Mouse (Mus musculus) T-cell, adult 2 months (primary cell): ENCODE results near the gene Crocc2.
"Not testable (repeated sequence)": the region's sequence is repeated elsewhere in the genome, so short reads cannot be mapped to it uniquely, and the experiment has no call there.

Experiments used
- DNase-seq: peaks from one replicate; pipeline ENCODE4 v3.0.0; 2022; ENCODE audit warnings: low spot score

The Crocc2 gene

GRCm38 (mm10) chr1:93161921-93162320 is 6.6 kb upstream of the Crocc2 start:
- DNase-seq: no peak

- DNase-seq: no peak
Observed at GRCm38 (mm10) chr1:93162588-93162987, 5.9 kb upstream of the Crocc2 start.

GRCm38 (mm10) chr1:93165447-93165846 is 3.1 kb upstream of the Crocc2 start:
- no peak for DNase-seq

- no peak for DNase-seq
Observed at GRCm38 (mm10) chr1:93166346-93167079, 2.0 kb upstream of the Crocc2 start.

GRCm38 (mm10) chr1:93173665-93174064 is 5.1 kb downstream of the Crocc2 start:
- no peak for DNase-seq

- peak; percentile 33 for DNase-seq
Observed at GRCm38 (mm10) chr1:93174399-93174798, 5.9 kb downstream of the Crocc2 start.

GRCm38 (mm10) chr1:93175849-93176248 is 7.3 kb downstream of the Crocc2 start:
- no peak for DNase-seq

- no peak for DNase-seq
Observed at GRCm38 (mm10) chr1:93176525-93177332, 8.2 kb downstream of the Crocc2 start.

- DNase-seq: no peak
Observed at GRCm38 (mm10) chr1:93182281-93182680, 13.8 kb downstream of the Crocc2 start.

- DNase-seq: no peak
Observed at GRCm38 (mm10) chr1:93184071-93184828, 15.7 kb downstream of the Crocc2 start.

- DNase-seq: no peak
Observed at GRCm38 (mm10) chr1:93190726-93191305, 22.3 kb downstream of the Crocc2 start.

GRCm38 (mm10) chr1:93194961-93195360 is 26.4 kb downstream of the Crocc2 start:
- no peak for DNase-seq

GRCm38 (mm10) chr1:93197454-93197853 is 28.9 kb downstream of the Crocc2 start:
- not testable (repeated sequence) for DNase-seq

GRCm38 (mm10) chr1:93197916-93198315 is 29.4 kb downstream of the Crocc2 start:
- DNase-seq: no peak

GRCm38 (mm10) chr1:93206277-93206970 is 37.9 kb downstream of the Crocc2 start:
- DNase-seq: no peak

- no peak for DNase-seq
Observed at GRCm38 (mm10) chr1:93207536-93208064, 39.1 kb downstream of the Crocc2 start.

- DNase-seq: no peak
Observed at GRCm38 (mm10) chr1:93210213-93210641, 41.7 kb downstream of the Crocc2 start.

GRCm38 (mm10) chr1:93211019-93211418 is 42.5 kb downstream of the Crocc2 start:
- DNase-seq: no peak

- no peak for DNase-seq
Observed at GRCm38 (mm10) chr1:93211549-93212220, 43.2 kb downstream of the Crocc2 start.

GRCm38 (mm10) chr1:93212441-93212840 is 43.9 kb downstream of the Crocc2 start:
- DNase-seq: no peak

GRCm38 (mm10) chr1:93214612-93215011 is 46.1 kb downstream of the Crocc2 start:
- no peak for DNase-seq
